In the genomic region with DNA sequence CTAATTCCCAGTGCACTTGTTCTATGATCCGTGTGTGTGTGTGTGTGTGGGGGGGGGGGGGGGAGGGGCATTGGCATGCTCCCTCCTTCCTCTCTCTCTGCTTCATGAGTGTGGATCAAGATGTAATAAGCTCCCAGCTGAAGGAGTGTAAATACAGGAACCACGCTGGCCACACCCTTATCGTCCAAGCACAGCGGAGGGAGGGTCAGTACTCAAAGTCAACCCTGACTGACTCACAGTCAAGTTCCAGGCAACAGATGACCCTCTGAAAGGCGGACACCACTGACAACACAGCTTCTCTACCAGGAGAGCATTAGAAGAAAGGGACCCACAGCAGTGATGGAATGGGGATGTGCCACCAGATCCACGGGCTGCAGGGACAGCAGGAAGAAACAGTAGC, we compare ENCODE assay signal across 15 mouse cellular contexts. TPM values are rescaled to one million over a fixed set of nuclear protein-coding genes. Genes with fewer than 3 reads are reported as not detected.
DNase-seq lines count a peak whose midpoint lies in the region; ATAC-seq and TF ChIP-seq lines count a peak whose summit lies in the region.
"Had no signal": no experiment of that assay in that cellular context is flagged by ENCODE, and none has a peak within 500 bp of the region (broad histone marks: within the 10 kb centered on the region; RNA-seq: fewer than 3 reads in every experiment).

No protein-coding gene starts in this region.

- DNase-seq in lung, postnatal 10 days = peak; percentile 59
- DNase-seq in spleen, postnatal 4 days (ENCODE audit: low spot score in 2 of 2) = peak; percentile 66 to 78
- no peak for DNase-seq in layer of hippocampus, adult 11-12 months (ENCODE audit: low spot score)
- no peak for DNase-seq in thymus, adult 18-20 months
- DNase-seq in frontal cortex, postnatal 36 days (ENCODE audit: low spot score in 2 of 2) = no peak
- DNase-seq: adrenal gland, adult 8-10 months; cerebellum, adult 8-10 months; heart, postnatal 4 days; kidney, adult 9 months had no signal

- peak; percentile 50 for ATAC-seq in granulocyte monocyte progenitor cell, adult 5-6 weeks (replicated peaks; ENCODE audit: poor library complexity, severe bottlenecking)

- no peak overlapping the region for H3K4me3 ChIP-seq in bone marrow macrophage, adult 2 months (ENCODE audit: insufficient read depth, low read length)
- H3K4me3 ChIP-seq: embryonic facial prominence, embryonic 15.5 days; lung, embryonic 15.5 days had no signal

- peak overlapping the region; percentile 41 for H3K27ac ChIP-seq in bone marrow macrophage, adult 2 months (ENCODE audit: insufficient read depth, low read depth, low read length)
- H3K27ac ChIP-seq: embryonic facial prominence, embryonic 15.5 days; lung, embryonic 15.5 days had no signal

- TF ChIP-seq POLR2A in bone marrow macrophage, adult 2 months (IDR thresholded peaks at IDR 0.05; ENCODE audit: borderline replicate concordance, low read depth, low read length) = no peak

- H3K4me1 ChIP-seq in bone marrow macrophage, adult 2 months (ENCODE audit: control insufficient read depth, insufficient read depth, low read length) = peaks cover 39% of the 10 kb centered on the region
- H3K4me1 ChIP-seq: lung, embryonic 15.5 days had no signal

- no peak for TF ChIP-seq CTCF in bone marrow macrophage, adult 2 months (IDR thresholded peaks at IDR 0.05; ENCODE audit: low read depth, low read length)

RNA-seq across cellular contexts. Expression of a gene that starts 42.6 kb away (rescaled TPM):
- 75.8 and 81.8 TPM in 2 replicates for polyA plus RNA-seq in bone marrow macrophage, adult 2 months (2012; ENCODE audit: insufficient read depth, insufficient read length, missing spikeins)
- total RNA-seq in granulocyte monocyte progenitor cell, adult 5-6 weeks (2014; fragmentation: Nextera tagmentation) = 47.9 and 51.2 TPM in 2 replicates
- total RNA-seq in granulocyte monocyte progenitor cell, adult 5-6 weeks (2017) = 46.3 and 50.6 TPM in 2 replicates

RNA-seq across cellular contexts. Expression of a gene that starts 49.1 kb away (rescaled TPM):
- not detected in 2 replicates for polyA plus RNA-seq in bone marrow macrophage, adult 2 months (2012; ENCODE audit: insufficient read depth, insufficient read length, missing spikeins)
- total RNA-seq in granulocyte monocyte progenitor cell, adult 5-6 weeks (2014; fragmentation: Nextera tagmentation) = not detected in 2 replicates
- not detected in 2 replicates for total RNA-seq in granulocyte monocyte progenitor cell, adult 5-6 weeks (2017)
- total RNA-seq: ES-E14; gastrocnemius, adult 18-20 months had no signal

Comparison
In these comparisons a context has a peak if more than half of its experiments do, and no peak if none do; other contexts are left out.
1. DNase-seq: peak in lung, postnatal 10 days (single experiment) and spleen, postnatal 4 days (2 of 2); none in layer of hippocampus, adult 11-12 months (single experiment), thymus, adult 18-20 months (0 of 2) and frontal cortex, postnatal 36 days (0 of 2).